Mouse (Mus musculus) myocyte (in vitro differentiated cells): ENCODE measurements at regions not wholly inside any gene's neighbourhood (a gene's known extent, or its start where the extent isn't known, plus 50 kb on each side); places are given as distances from the start of the nearest gene placed in this dataset.
A peak's percentile ranks its signal among the peaks of the same experiment; 100 is the strongest.
"Not testable (repeated sequence)": the region's sequence is repeated elsewhere in the genome, so short reads cannot be mapped to it uniquely, and the experiment has no call there.

Experiments
- CEBPB ChIP-seq: IDR thresholded peaks from 2 replicates; pipeline ENCODE4 v1.6.1; 2011; ENCODE audit warnings: mild to moderate bottlenecking, moderate library complexity; ENCODE audit not compliant: poor library complexity, insufficient read depth, severe bottlenecking
- MAX ChIP-seq: IDR thresholded peaks from one replicate; pipeline ENCODE4 v1.6.1; 2011; ENCODE audit warnings: low read depth, mild to moderate bottlenecking, control low read depth
- MYOD1 ChIP-seq, 3 experiments: IDR thresholded peaks; one replicate each; pipeline ENCODE4 v1.6.1; 2011; ENCODE audit warnings: control low read depth in 2 of 3, low read depth in 2 of 3, mild to moderate bottlenecking in 2 of 3, moderate library complexity in 1 of 3; ENCODE audit not compliant: insufficient read length in 2 of 3, control insufficient read depth in 1 of 3
- MYOG ChIP-seq, 3 experiments: IDR thresholded peaks; one replicate each; pipeline ENCODE4 v1.6.1; 2011; ENCODE audit warnings: control low read depth in 2 of 3, low read depth in 2 of 3, mild to moderate bottlenecking in 2 of 3; ENCODE audit not compliant: insufficient read length in 2 of 3, control insufficient read depth in 1 of 3, insufficient read depth in 1 of 3
- POLR2A ChIP-seq: IDR thresholded peaks from one replicate; pipeline ENCODE4 v1.6.1; 2011; ENCODE audit warnings: low read depth, mild to moderate bottlenecking, control low read depth, moderate library complexity; ENCODE audit not compliant: insufficient read length
- POLR2AphosphoS2 ChIP-seq: IDR thresholded peaks from one replicate; pipeline ENCODE4 v1.6.1; 2011; ENCODE audit warnings: low read depth, control low read depth; ENCODE audit not compliant: insufficient read length
- SRF ChIP-seq: IDR thresholded peaks from one replicate; pipeline ENCODE4 v1.6.1; 2011; ENCODE audit warnings: low read depth; ENCODE audit not compliant: control insufficient read depth, insufficient read length
- TCF12 ChIP-seq: IDR thresholded peaks from one replicate; pipeline ENCODE4 v1.6.1; 2011; ENCODE audit warnings: mild to moderate bottlenecking, control low read depth; ENCODE audit not compliant: poor library complexity, insufficient read depth, severe bottlenecking
- TCF3 ChIP-seq: IDR thresholded peaks from one replicate; pipeline ENCODE4 v1.6.1; 2011; ENCODE audit warnings: low read depth, control low read depth; ENCODE audit not compliant: insufficient read length

- TF ChIP-seq SRF, POLR2A, POLR2AphosphoS2, MAX, TCF12, TCF3: not testable (repeated sequence)
- TF ChIP-seq MYOG (IDR thresholded peaks at IDR 0.05; ENCODE audit: control insufficient read depth in 1 of 3, insufficient read depth in 1 of 3, insufficient read length in 2 of 3, low read depth in 2 of 3) (peak in 1 of 3 experiments; percentile 62), MYOD1 (IDR thresholded peaks at IDR 0.05; ENCODE audit: control insufficient read depth in 1 of 3, insufficient read length in 2 of 3, low read depth in 2 of 3) (peak in 1 of 3 experiments; percentile 51), CEBPB (0 out of 2 replicates have a peak, but pooled peaks have one; percentile 15)
Measured at GRCm38 (mm10) chr6:60045531-60045930, 619.4 kb upstream of the Gprin3 start.
